Mouse (Mus musculus): ENCODE measurements around the gene Ncoa3.

The Ncoa3 gene

GRCm38 (mm10) chr2:166031120-166031929, 38.9 kb downstream of the Ncoa3 start:
- DNase-seq (ENCODE audit: low read depth, low spot score), result peak; percentile 75

DNA sequence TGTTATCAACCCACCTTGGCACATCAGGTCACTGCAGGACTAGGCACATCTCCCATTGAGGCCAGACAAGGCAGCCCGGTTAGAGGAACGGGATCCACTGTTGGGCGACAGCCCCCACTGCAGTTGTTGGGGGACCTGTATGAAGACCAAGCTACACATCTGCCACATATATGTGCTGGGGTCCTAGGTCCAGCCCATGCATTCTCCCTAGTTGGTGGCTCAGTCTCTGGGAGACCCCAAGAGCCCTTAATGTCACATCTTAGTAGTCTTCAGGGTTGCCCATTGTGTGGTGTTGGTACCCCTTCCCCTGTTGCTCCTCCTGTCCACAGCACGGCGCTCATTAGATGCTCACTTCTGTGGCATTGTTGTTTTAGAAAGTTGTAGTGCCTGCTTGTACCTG, 40.2 kb downstream of the Ncoa3 start:
- no peak for DNase-seq (ENCODE audit: low read depth, low spot score)

GRCm38 (mm10) chr2:166034967-166035490, 42.6 kb downstream of the Ncoa3 start:
- DNase-seq (ENCODE audit: low read depth, low spot score), result no peak

DNA sequence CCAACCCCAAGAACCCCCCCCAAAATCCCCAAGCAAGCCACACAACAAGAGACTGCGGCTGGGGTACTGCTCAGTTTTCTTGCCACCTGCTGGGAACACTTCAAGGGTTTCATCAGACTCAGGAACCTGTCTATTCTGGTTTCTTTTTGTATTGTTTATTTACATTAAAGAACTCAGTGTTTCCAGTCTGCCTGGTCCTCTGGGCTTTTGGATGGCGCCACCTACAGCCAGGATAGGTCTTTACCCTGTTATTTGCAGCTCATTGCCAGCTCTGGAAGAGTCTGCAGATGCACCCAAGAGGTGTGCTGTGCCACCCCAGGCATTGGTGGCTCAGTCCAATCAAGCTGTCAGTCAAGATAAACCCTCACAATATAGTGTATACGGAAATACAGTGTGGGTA, 43.3 kb downstream of the Ncoa3 start:
- DNase-seq (ENCODE audit: low read depth, low spot score), result peak; percentile 83

DNA sequence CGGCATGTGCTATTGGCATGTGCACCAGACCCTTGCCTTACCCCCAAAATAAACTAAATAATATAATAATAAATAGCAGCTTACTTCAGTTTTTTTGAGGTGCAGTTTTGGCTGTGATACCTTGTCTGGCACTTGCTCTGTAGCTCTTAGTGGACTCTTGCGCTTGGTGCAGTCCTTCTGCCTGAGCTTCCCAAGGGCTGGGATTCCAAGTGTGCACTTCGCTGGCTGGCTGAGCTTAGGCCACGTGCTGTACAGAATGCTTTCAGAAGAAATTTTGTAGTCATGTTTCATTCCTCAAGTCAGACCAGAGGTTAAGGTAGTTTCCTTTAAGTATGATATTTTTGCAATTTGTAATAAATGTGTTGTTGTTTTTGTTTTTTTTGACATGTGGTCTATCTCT, 47.2 kb downstream of the Ncoa3 start:
- DNase-seq (ENCODE audit: low read depth, low spot score), result no peak

DNA sequence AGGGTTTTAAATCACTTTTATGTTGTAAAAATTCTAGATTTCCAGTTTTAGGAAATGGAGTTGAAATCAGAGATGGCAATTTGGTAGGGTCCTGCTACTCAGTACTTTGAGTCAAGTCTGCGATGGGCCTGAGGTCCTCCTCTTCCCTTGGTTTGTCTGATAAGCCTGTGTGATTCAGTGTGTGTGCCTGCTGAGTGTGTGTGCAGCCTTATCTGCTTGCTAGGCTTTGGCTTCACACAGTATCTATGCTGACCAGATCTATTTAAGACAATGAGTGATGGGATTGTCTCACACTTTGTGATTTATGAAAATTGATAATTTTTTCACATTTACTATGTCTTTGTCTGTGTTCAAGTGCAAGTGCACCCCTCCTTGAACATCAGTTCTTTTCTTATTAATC, 50.1 kb downstream of the Ncoa3 start:
- DNase-seq (ENCODE audit: low read depth, low spot score), result no peak

- DNase-seq (ENCODE audit: low read depth, low spot score), result no peak
These were observed 52.6 kb downstream of the Ncoa3 start for GRCm38 (mm10) chr2:166045006-166045405.

GRCm38 (mm10) chr2:166045549-166046501, 53.4 kb downstream of the Ncoa3 start:
- DNase-seq (ENCODE audit: low read depth, low spot score), result peak; percentile 60

GRCm38 (mm10) chr2:166047931-166048330, 55.5 kb downstream of the Ncoa3 start:
- DNase-seq (ENCODE audit: low read depth, low spot score), result no peak

- DNase-seq (ENCODE audit: low read depth, low spot score), result no peak
These were observed 56.4 kb downstream of the Ncoa3 start for GRCm38 (mm10) chr2:166048852-166049251.

GRCm38 (mm10) chr2:166051421-166051820, 59.0 kb downstream of the Ncoa3 start:
- no peak for DNase-seq (ENCODE audit: low read depth, low spot score)

DNA sequence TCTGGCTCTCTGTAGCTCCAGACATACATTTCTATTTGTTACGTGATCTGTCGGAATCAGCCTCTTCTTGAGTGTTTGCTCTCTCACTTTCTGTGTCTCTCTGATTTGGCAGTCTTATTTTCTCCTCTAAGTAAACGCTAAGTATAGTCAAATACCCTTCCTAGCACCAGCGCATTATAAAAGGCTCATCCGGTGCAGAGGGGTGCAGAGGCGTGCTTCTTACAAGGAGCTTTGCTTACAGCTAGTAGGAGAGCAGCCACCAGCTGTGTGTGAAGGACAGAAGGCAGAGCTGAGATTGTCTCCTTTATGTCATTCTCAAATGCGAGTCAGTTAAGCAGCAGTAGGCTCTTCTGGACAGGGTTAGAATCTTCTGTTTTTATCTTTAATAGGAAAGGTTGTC, 59.5 kb downstream of the Ncoa3 start:
- no peak for DNase-seq (ENCODE audit: low read depth, low spot score)

- no peak for DNase-seq (ENCODE audit: low read depth, low spot score)
These were observed 61.6 kb downstream of the Ncoa3 start for GRCm38 (mm10) chr2:166054002-166054539.

GRCm38 (mm10) chr2:166059684-166060423, 67.4 kb downstream of the Ncoa3 start:
- peak; percentile 49 for DNase-seq (ENCODE audit: low read depth, low spot score)

- no peak for DNase-seq (ENCODE audit: low read depth, low spot score)
These were observed 69.6 kb downstream of the Ncoa3 start for GRCm38 (mm10) chr2:166062008-166062407.

DNA sequence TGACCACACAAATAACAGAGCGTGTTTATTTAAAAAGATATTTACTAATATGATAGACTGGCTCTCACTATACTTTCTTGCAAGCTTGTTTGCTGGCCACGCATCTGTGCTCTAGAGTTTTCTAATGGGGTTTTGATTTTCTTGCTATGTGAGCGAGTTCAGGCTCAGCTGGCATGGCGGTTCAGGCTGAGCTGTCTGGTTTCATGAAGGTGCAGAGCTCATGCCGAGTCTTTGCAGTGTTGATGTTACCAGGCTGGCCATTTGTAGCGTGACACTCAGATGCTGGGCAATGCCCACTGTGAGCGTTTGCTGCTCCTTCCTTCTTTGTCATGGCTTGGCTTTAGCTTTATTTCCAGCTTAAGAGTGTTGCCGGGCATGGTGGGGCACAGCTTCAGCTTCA, 70.0 kb downstream of the Ncoa3 start:
- DNase-seq (ENCODE audit: low read depth, low spot score), result no peak

GRCm38 (mm10) chr2:166066434-166066833, 74.0 kb downstream of the Ncoa3 start:
- DNase-seq (ENCODE audit: low read depth, low spot score), result no peak

GRCm38 (mm10) chr2:166068261-166068660, 75.8 kb downstream of the Ncoa3 start:
- DNase-seq (ENCODE audit: low read depth, low spot score), result no peak

GRCm38 (mm10) chr2:166069164-166069563, 76.7 kb downstream of the Ncoa3 start:
- DNase-seq (ENCODE audit: low read depth, low spot score), result no peak

DNA sequence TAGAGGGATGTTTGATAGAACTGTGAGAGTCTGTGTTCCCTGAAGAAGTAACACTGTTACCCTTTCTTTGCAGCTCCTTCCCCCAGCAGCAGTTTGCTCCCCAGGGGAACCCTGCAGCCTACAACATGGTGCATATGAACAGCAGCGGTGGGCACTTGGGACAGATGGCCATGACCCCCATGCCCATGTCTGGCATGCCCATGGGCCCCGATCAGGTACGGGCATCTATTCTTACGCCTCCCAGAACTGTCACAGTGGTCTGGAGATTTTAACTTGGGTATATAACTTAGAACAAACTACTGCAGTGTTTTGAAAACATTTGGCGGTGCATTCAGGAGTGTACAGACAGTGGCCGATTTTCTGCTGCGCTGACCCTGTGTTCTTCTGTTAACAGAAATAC, 77.3 kb downstream of the Ncoa3 start:
- DNase-seq (ENCODE audit: low read depth, low spot score), result no peak

DNA sequence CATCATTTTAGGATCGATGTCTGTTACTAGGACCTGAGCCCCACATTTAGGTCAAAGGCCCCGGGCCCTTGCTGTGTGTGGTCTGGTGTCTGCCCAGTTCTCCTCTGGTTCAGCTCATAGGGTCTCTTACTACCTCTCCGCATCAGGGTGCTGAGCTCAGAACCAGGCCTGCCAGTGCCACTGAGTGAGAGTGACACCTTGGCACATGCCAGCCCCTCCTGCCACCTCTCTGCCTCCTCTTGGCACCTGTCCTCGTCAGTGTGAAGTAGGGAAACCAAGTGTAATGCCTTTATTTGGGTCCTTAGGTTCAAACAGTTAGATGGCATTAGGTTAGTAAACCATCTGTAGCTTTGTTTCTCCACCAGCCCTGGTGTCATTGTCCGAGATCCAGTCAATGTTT, 79.0 kb downstream of the Ncoa3 start:
- no peak for DNase-seq (ENCODE audit: low read depth, low spot score)
